Mouse (Mus musculus) liver, postnatal 0 days (tissue): ENCODE results near the gene Dnttip2.

Experiments used
- CTCF ChIP-seq: sonication (generic); IDR thresholded peaks from 2 replicates; pipeline ENCODE4 v1.5.1; 2016; ENCODE audit warnings: antibody characterized with exemption, low read depth
- EP300 ChIP-seq: IDR thresholded peaks from 2 replicates; pipeline ENCODE4 v1.6.1; 2016; ENCODE audit warnings: antibody characterized with exemption, low read depth, mild to moderate bottlenecking

GRCm38 (mm10) chr3:122274241-122275024 lies at the start of gene Dnttip2:
- peak; percentile 2; the same call in 1 of the 2 replicates for TF ChIP-seq CTCF
- TF ChIP-seq EP300 = peak; percentile 74; the same call in 1 of the 2 replicates
